Mouse (Mus musculus) liver, embryonic 14 days (tissue): ENCODE measurements around the gene Hand1. TPM values are rescaled to one million over a fixed set of nuclear protein-coding genes. Genes with fewer than 3 reads are reported as not detected.

Experiments used
- polyA plus RNA-seq: library from polyadenylated mRNA; depleted of rRNA; stranded (reverse); fragments of >200 nt; gene quantifications from 2 replicates; pipeline ENCODE4 v1.2.3, GENCODE M21; 2012; rRNA removed

Gene Hand1
- 0.10 and 0.44 TPM in 2 replicates for polyA plus RNA-seq

GRCm38 (mm10) chr11:57832552-57833201, at the start of gene Hand1:
Gene Hand1, minus strand, starts transcription at chr11:57832818.

GRCm38 (mm10) chr11:57800971-57801765, 31.4 kb downstream of the Hand1 start, which contains the start of gene Sap30l:
Gene Sap30l, plus strand, starts transcription at chr11:57801637.

Other genes with a start within 250 kb of the Hand1 start
- gene Galnt10, start 187.4 kb downstream of the Hand1 start, polyA plus RNA-seq, result 11.7 and 14.0 TPM in 2 replicates
- gene Sap30l, start 31.2 kb downstream of the Hand1 start, polyA plus RNA-seq, result 6.6 and 6.7 TPM in 2 replicates
- 24.5 and 26.5 TPM in 2 replicates for gene Larp1, start 176.2 kb upstream of the Hand1 start, polyA plus RNA-seq